Mouse (Mus musculus): ENCODE measurements at regions not wholly inside any gene's neighbourhood (a gene's known extent, or its start where the extent isn't known, plus 50 kb on each side); places are given as distances from the start of the nearest gene placed in this dataset.

DNA sequence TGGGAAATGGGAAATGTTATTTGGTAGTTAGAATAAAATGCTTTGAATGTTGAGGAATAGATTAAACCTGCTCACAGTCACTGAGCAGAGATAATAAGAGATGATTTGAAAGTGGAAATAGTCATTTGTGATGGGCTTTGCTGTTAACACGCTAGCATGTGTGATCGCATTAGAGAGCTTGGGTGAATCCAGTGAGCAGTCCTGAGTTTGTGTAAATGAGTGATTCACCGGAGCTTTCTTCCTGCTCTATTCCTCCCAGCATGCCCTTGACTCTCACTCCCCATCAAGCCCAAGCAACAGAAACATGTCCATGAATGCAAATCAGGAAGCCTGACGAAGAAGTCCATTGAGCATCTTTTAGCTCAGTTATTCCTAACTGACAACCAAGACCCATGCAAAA, 541.9 kb upstream of the Lrrc4c start:
- H3K36me3 ChIP-seq (ENCODE audit: control insufficient read depth, insufficient read depth, low read length): no peaks in the 10 kb centered on the region
- H3K27ac ChIP-seq (ENCODE audit: low read length): no peak overlapping the region
- H3K9me3 ChIP-seq (replicated peaks; ENCODE audit: control insufficient read depth, low read length, poor library complexity, severe bottlenecking): no peaks in the 10 kb centered on the region
- H3K27me3 ChIP-seq (ENCODE audit: control insufficient read depth, insufficient read depth, low read depth, low read length): no peaks in the 10 kb centered on the region
- H3K9ac ChIP-seq (ENCODE audit: low read depth, low read length): no peak overlapping the region
- H3K4me2 ChIP-seq (ENCODE audit: low read length): no peak overlapping the region
- WGBS: 41% methylated on average over 4 of the region's 4 CpGs
- no peak overlapping the region for H3K4me3 ChIP-seq (ENCODE audit: low read depth, low read length)
- peak; percentile 42; the same call in 1 of the 2 replicates for ATAC-seq
- H3K4me1 ChIP-seq (ENCODE audit: control insufficient read depth, insufficient read depth, low read length): no peaks in the 10 kb centered on the region

Data from midbrain, embryonic 16.5 days (tissue).